Mouse (Mus musculus) liver, embryonic 16.5 days (tissue): ENCODE data around the gene Atad2b. TPM values are rescaled to one million over a fixed set of nuclear protein-coding genes. Genes with fewer than 3 reads are reported as not detected.

ENCODE experiments used
- ATAC-seq: fragments of 200-750 bp; cut with Nextera tagmentation; 2 replicates; pipeline ENCODE4 v1.8.0; 2017; ENCODE audit warnings: low read depth, mild to moderate bottlenecking, moderate number of reproducible peaks, moderate library complexity
- H3K27ac ChIP-seq: fragments of 300-500 bp; sonication (generic); 2 replicates; pipeline ENCODE4 v1.5.1; 2014; ENCODE audit warnings: mild to moderate bottlenecking, low read length
- H3K27me3 ChIP-seq: fragments of 300-500 bp; sonication (generic); 2 replicates; pipeline ENCODE4 v1.6.1; 2014; ENCODE audit warnings: low read depth, low read length, mixed read lengths; ENCODE audit not compliant: control insufficient read depth, insufficient read depth
- H3K36me3 ChIP-seq: fragments of 300-500 bp; sonication (generic); 2 replicates; pipeline ENCODE4 v1.6.1; 2014; ENCODE audit warnings: mild to moderate bottlenecking; ENCODE audit not compliant: control insufficient read depth, insufficient read depth
- H3K4me1 ChIP-seq: fragments of 300-500 bp; sonication (generic); 2 replicates; pipeline ENCODE4 v1.6.1; 2014; ENCODE audit warnings: low read depth, low read length, mixed read lengths; ENCODE audit not compliant: control insufficient read depth
- H3K4me2 ChIP-seq: fragments of 300-500 bp; sonication (generic); 2 replicates; pipeline ENCODE4 v1.6.1; 2014; ENCODE audit warnings: low read depth, low read length, mixed read lengths
- H3K4me3 ChIP-seq: fragments of 300-500 bp; sonication (generic); 2 replicates; pipeline ENCODE4 v1.5.1; 2014; ENCODE audit warnings: low read depth, mild to moderate bottlenecking, low read length
- H3K9ac ChIP-seq: fragments of 300-500 bp; sonication (generic); 2 replicates; pipeline ENCODE4 v1.6.1; 2014; ENCODE audit warnings: low read depth, low read length
- H3K9me3 ChIP-seq: fragments of 300-500 bp; sonication (generic); replicated peaks from 2 replicates; pipeline ENCODE4 v1.6.1; 2016; ENCODE audit warnings: low read length; ENCODE audit not compliant: control insufficient read depth
- WGBS: fragments of 180-500 bp; shearing (Covaris S2); extraction: QIAGEN DNeasy Blood & Tissue Kit; methylation state at CpG from one replicate; pipeline ENCODE4 v1.1.7; 2014; ENCODE audit not compliant: insufficient replicate concordance; 5-methylcytosine and 5-hydroxymethylcytosine counted together
- polyA plus RNA-seq: library from polyadenylated mRNA; unstranded; fragments of >200 nt; fragmentation: Nextera tagmentation; extraction: Ambion mirVana; gene quantifications from 2 replicates; pipeline ENCODE4 v1.2.1, GENCODE M21; 2015

Atad2b gene
- polyA plus RNA-seq, 1 experiment from 2014 or later: 3.8 TPM

- WGBS: 71% methylated on average over 12 of the region's 12 CpGs
- Histone ChIP-seq H3K4me1 (no peaks in the 10 kb centered on the region), H3K9ac (no peak overlapping the region), H3K4me3 (no peak overlapping the region), H3K36me3 (no peaks in the 10 kb centered on the region), H3K27me3 (no peaks in the 10 kb centered on the region), H3K9me3 (no peaks in the 10 kb centered on the region), H3K27ac (no peak overlapping the region), H3K4me2 (no peak overlapping the region)
- no peak for ATAC-seq
Observed at GRCm38 (mm10) chr12:5073191-5073590, 156.0 kb downstream of the Atad2b start.

- no peaks in the 10 kb centered on the region for H3K4me1 ChIP-seq
- H3K4me2 ChIP-seq: no peak overlapping the region
- 74% methylated on average over 4 of the region's 4 CpGs for WGBS
- no peak overlapping the region for H3K4me3 ChIP-seq
- ATAC-seq: no peak
- H3K9me3 ChIP-seq: no peaks in the 10 kb centered on the region
- no peaks in the 10 kb centered on the region for H3K36me3 ChIP-seq
- H3K9ac ChIP-seq: no peak overlapping the region
- H3K27me3 ChIP-seq: no peaks in the 10 kb centered on the region
- no peak overlapping the region for H3K27ac ChIP-seq
Observed at GRCm38 (mm10) chr12:5081480-5081879, 164.3 kb downstream of the Atad2b start.

DNA sequence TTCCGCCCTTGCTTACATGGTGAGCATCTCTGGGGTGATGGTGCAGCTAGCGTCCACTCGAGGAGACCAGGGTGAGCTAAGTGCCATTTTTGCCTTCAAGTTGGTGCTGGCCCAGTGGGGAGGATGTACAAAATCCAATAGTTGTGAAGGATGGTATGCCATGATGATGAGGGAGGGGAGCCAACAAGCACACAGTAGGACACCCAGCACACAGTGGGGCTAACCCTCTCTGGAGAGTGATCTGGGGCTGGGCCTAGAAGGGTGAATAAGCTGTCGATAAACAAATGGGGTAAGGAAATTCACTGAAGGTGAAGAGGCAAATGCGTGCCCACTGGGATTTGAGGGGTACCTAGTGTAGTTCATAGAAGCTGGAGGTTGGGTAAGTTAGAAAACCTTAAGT, 167.6 kb downstream of the Atad2b start:
- no peaks in the 10 kb centered on the region for H3K9me3 ChIP-seq
- no peaks in the 10 kb centered on the region for H3K36me3 ChIP-seq
- no peak overlapping the region for H3K4me3 ChIP-seq
- no peaks in the 10 kb centered on the region for H3K27me3 ChIP-seq
- H3K4me2 ChIP-seq: no peak overlapping the region
- H3K4me1 ChIP-seq: no peaks in the 10 kb centered on the region
- WGBS: 76% methylated on average over 5 of the region's 5 CpGs
- no peak for ATAC-seq
- H3K9ac ChIP-seq: no peak overlapping the region
- H3K27ac ChIP-seq: no peak overlapping the region

DNA sequence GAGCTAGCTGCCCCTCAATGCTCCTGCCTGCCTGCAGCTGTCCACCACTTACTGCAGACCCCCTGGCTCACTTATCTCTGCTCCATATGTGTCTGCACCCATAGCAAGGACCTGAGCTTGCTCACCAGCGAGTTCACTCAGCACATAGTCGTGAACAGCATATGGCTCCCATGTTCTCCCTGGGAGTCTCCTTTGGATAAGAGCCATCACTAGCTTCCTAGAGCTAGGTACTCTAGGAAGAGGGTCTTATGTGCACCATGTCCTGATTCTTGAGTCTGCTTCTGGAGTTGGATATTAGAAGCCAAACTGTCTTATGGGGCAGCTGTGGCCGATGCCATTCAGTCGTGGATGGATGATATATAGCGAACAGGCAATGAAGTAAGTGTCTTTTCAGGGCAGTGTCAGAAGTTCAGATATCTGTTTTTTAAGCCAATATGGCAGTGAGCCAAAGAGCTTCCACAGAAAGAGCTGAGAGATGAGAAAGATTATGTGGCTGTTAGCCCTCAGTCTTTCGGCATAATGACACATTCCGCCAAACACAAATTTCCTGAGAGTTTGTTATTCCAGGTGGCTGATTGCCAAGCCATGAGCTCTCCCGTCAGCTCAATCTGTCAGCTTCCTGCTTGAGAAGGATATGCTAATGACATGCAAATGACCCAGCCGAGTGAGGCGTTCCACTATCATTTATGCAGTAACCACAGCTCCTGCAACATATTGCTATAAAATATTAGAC, 170.8 kb downstream of the Atad2b start:
- Histone ChIP-seq H3K36me3 (no peaks in the 10 kb centered on the region), H3K4me3 (no peak overlapping the region), H3K27ac (no peak overlapping the region), H3K9ac (no peak overlapping the region), H3K4me1 (no peaks in the 10 kb centered on the region), H3K4me2 (no peak overlapping the region), H3K9me3 (no peaks in the 10 kb centered on the region), H3K27me3 (no peaks in the 10 kb centered on the region)
- no peak for ATAC-seq
- 40% methylated on average over 10 of the region's 10 CpGs for WGBS

- no peaks in the 10 kb centered on the region for H3K36me3 ChIP-seq
- H3K4me3 ChIP-seq: no peak overlapping the region
- no peak overlapping the region for H3K9ac ChIP-seq
- no peak overlapping the region for H3K4me2 ChIP-seq
- WGBS: 49% methylated on average over 1 of the region's 1 CpGs
- ATAC-seq: no peak
- no peak overlapping the region for H3K27ac ChIP-seq
- no peaks in the 10 kb centered on the region for H3K9me3 ChIP-seq
- no peaks in the 10 kb centered on the region for H3K4me1 ChIP-seq
- H3K27me3 ChIP-seq: no peaks in the 10 kb centered on the region
Observed at GRCm38 (mm10) chr12:5088639-5089038, 171.5 kb downstream of the Atad2b start.

Other genes with a start within 250 kb of the Atad2b start
- 0.04 TPM in 1 of 2 replicates, not detected in the other for gene Fam228a, start 178.9 kb upstream of the Atad2b start, polyA plus RNA-seq
- 0.47 and 0.76 TPM in 2 replicates for gene Pfn4, start 148.3 kb upstream of the Atad2b start, polyA plus RNA-seq
- gene Fam228b, start 148.1 kb upstream of the Atad2b start, polyA plus RNA-seq: 0.42 and 0.85 TPM in 2 replicates
- 80.2 and 83.3 TPM in 2 replicates for gene Sf3b6, start 99.8 kb upstream of the Atad2b start, polyA plus RNA-seq
- 3.6 TPM in 2 replicates for gene Fkbp1b, start 75.8 kb upstream of the Atad2b start, polyA plus RNA-seq
- 8.8 and 10.2 TPM in 2 replicates for gene Wdcp, start 74.0 kb upstream of the Atad2b start, polyA plus RNA-seq
- gene Mfsd2b, start 43.0 kb upstream of the Atad2b start, polyA plus RNA-seq: 60.8 and 63.3 TPM in 2 replicates
- gene Ubxn2a, start 9.6 kb upstream of the Atad2b start, polyA plus RNA-seq: 20.9 and 23.2 TPM in 2 replicates